Mouse (Mus musculus) heart, embryonic 14.5 days (tissue): ENCODE measurements around the gene Ston2. TPM values are rescaled to one million over a fixed set of nuclear protein-coding genes. Genes with fewer than 3 reads are reported as not detected.
"Not testable (repeated sequence)": the region's sequence is repeated elsewhere in the genome, so short reads cannot be mapped to it uniquely, and the experiment has no call there.

Source experiments
- ATAC-seq: fragments of 200-750 bp; cut with Nextera tagmentation; 2 replicates; pipeline ENCODE4 v1.8.0; 2017; ENCODE audit warnings: low read depth, moderate TSS enrichment; ENCODE audit not compliant: insufficient number of reproducible peaks, insufficient read depth, low FRiP score
- H3K27ac ChIP-seq, 2 experiments: fragments of 200-500 bp in 1 of 2; fragments of 300-500 bp in 1 of 2; sonication (generic) in 1 of 2; replicated peaks in 1 of 2; 2 replicates each; pipeline ENCODE4 v1.5.1; 2012 to 2014; ENCODE audit warnings: low read depth in 2 of 2, low read length in 2 of 2, control low read depth in 1 of 2, mild to moderate bottlenecking in 1 of 2, mixed read lengths in 1 of 2; ENCODE audit not compliant: control insufficient read depth in 1 of 2, insufficient read depth in 1 of 2
- H3K27me3 ChIP-seq: fragments of 300-500 bp; sonication (generic); 2 replicates; pipeline ENCODE4 v1.6.1; 2014; ENCODE audit warnings: mild to moderate bottlenecking, low read length, control low read depth; ENCODE audit not compliant: control insufficient read depth, insufficient read depth
- H3K36me3 ChIP-seq: fragments of 300-500 bp; sonication (generic); 2 replicates; pipeline ENCODE4 v1.6.1; 2014; ENCODE audit warnings: mild to moderate bottlenecking, control low read depth, low read length, mixed read lengths; ENCODE audit not compliant: control insufficient read depth, insufficient read depth
- H3K4me1 ChIP-seq, 2 experiments: fragments of 200-500 bp in 1 of 2; fragments of 300-500 bp in 1 of 2; sonication (generic) in 1 of 2; 2 replicates each; pipeline ENCODE4 v1.6.1; 2012 to 2014; ENCODE audit warnings: low read length in 2 of 2, control low read depth in 1 of 2, mixed read lengths in 1 of 2; ENCODE audit not compliant: control insufficient read depth in 2 of 2, insufficient read depth in 2 of 2
- H3K4me2 ChIP-seq: fragments of 300-500 bp; sonication (generic); 2 replicates; pipeline ENCODE4 v1.6.1; 2014; ENCODE audit warnings: mild to moderate bottlenecking, low read length
- H3K4me3 ChIP-seq, 2 experiments: fragments of 200-500 bp in 1 of 2; fragments of 300-500 bp in 1 of 2; sonication (generic) in 1 of 2; 2 replicates each; pipeline ENCODE4 v1.5.1; 2012 to 2014; ENCODE audit warnings: low read length in 2 of 2, mild to moderate bottlenecking in 2 of 2, control low read depth in 1 of 2, low read depth in 1 of 2, moderate library complexity in 1 of 2; ENCODE audit not compliant: control insufficient read depth in 1 of 2, insufficient read depth in 1 of 2
- H3K9ac ChIP-seq: fragments of 300-500 bp; sonication (generic); 2 replicates; pipeline ENCODE4 v1.6.1; 2014; ENCODE audit warnings: mild to moderate bottlenecking, low read length
- H3K9me3 ChIP-seq: fragments of 300-500 bp; sonication (generic); 2 replicates; pipeline ENCODE4 v1.6.1; 2016; ENCODE audit warnings: low read length, control low read depth; ENCODE audit not compliant: control insufficient read depth
- WGBS: fragments of 180-500 bp; shearing (Covaris S2); extraction: QIAGEN DNeasy Blood & Tissue Kit; methylation state at CpG from one replicate; pipeline ENCODE4 v1.1.7; 2014; 5-methylcytosine and 5-hydroxymethylcytosine counted together
- polyA plus RNA-seq: library from polyadenylated mRNA; unstranded; fragments of >200 nt; fragmentation: Nextera tagmentation; extraction: Ambion mirVana; gene quantifications from 2 replicates; pipeline ENCODE4 v1.2.1, GENCODE M21; 2014

Ston2 gene
- polyA plus RNA-seq, 1 experiment from 2014 or later = 1.5 TPM

GRCm38 (mm10) chr12:91748241-91748865 is 39.8 kb downstream of the Ston2 start:
- Histone ChIP-seq H3K36me3 (no peaks in the 10 kb centered on the region), H3K4me2 (no peak overlapping the region), H3K27me3 (no peaks in the 10 kb centered on the region), H3K4me3 (no peak overlapping the region), H3K9ac (no peak overlapping the region), H3K4me1 (peaks cover 8 to 18% of the 10 kb centered on the region in 2 experiments; a peak in 3 of 4 replicates), H3K9me3 (no peaks in the 10 kb centered on the region), H3K27ac (no peak overlapping the region)
- ATAC-seq = no peak
- 52% methylated on average over 18 of the region's 18 CpGs for WGBS

GRCm38 (mm10) chr12:91746839-91747238 is 41.3 kb downstream of the Ston2 start:
- not testable (repeated sequence) for H3K9me3 ChIP-seq, H3K9ac ChIP-seq, H3K4me2 ChIP-seq, H3K27me3 ChIP-seq, H3K36me3 ChIP-seq, ATAC-seq, H3K4me3 ChIP-seq, H3K27ac ChIP-seq
- H3K4me1 ChIP-seq = peaks cover 8 to 18% of the 10 kb centered on the region in 2 experiments; a peak in 3 of 4 replicates
- WGBS = 92% methylated on average over 5 of the region's 5 CpGs

- no peak overlapping the region for H3K4me2 ChIP-seq
- H3K27ac ChIP-seq = no peak overlapping the region
- no peak overlapping the region for H3K4me3 ChIP-seq
- ATAC-seq = peak; percentile 40; the same call in 1 of the 2 replicates
- H3K36me3 ChIP-seq = no peaks in the 10 kb centered on the region
- H3K9ac ChIP-seq = no peak overlapping the region
- no peaks in the 10 kb centered on the region for H3K9me3 ChIP-seq
- WGBS = 22% methylated on average over 11 of the region's 11 CpGs
- peaks cover 8 to 18% of the 10 kb centered on the region in 2 experiments; a peak in 3 of 4 replicates for H3K4me1 ChIP-seq
- H3K27me3 ChIP-seq = no peaks in the 10 kb centered on the region
Measured at GRCm38 (mm10) chr12:91745758-91746290, 42.4 kb downstream of the Ston2 start.

- H3K9ac ChIP-seq = no peak overlapping the region
- no peaks in the 10 kb centered on the region for H3K9me3 ChIP-seq
- no peaks in the 10 kb centered on the region; the same call in 1 of the 2 replicates for H3K27me3 ChIP-seq
- no peak overlapping the region for H3K27ac ChIP-seq
- H3K4me3 ChIP-seq = no peak overlapping the region
- no peak for ATAC-seq
- 88% methylated on average over 6 of the region's 6 CpGs for whole genome bisulfite sequencing
- H3K36me3 ChIP-seq = no peaks in the 10 kb centered on the region
- H3K4me2 ChIP-seq = no peak overlapping the region
- peaks cover 8 to 18% of the 10 kb centered on the region in 2 experiments; a peak in 3 of 4 replicates for H3K4me1 ChIP-seq
Measured at GRCm38 (mm10) chr12:91744091-91744490, 44.1 kb downstream of the Ston2 start.

GRCm38 (mm10) chr12:91742916-91743315 is 45.3 kb downstream of the Ston2 start:
- H3K4me2 ChIP-seq = no peak overlapping the region
- WGBS = 83% methylated on average over 7 of the region's 7 CpGs

GRCm38 (mm10) chr12:91738381-91738780 is 49.8 kb downstream of the Ston2 start:
- Histone ChIP-seq H3K36me3 (no peaks in the 10 kb centered on the region), H3K4me3 (no peak overlapping the region), H3K9me3 (no peaks in the 10 kb centered on the region), H3K27me3 (no peaks in the 10 kb centered on the region; the same call in 1 of the 2 replicates), H3K9ac (no peak overlapping the region), H3K4me2 (no peak overlapping the region), H3K4me1 (peaks cover 6 to 14% of the 10 kb centered on the region in 2 experiments), H3K27ac (no peak overlapping the region)
- no peak for ATAC-seq
- WGBS = 82% methylated on average over 4 of the region's 4 CpGs

More at GRCm38 (mm10) chr12:91742916-91743315, 45.3 kb downstream of the Ston2 start:
- Histone ChIP-seq H3K27ac (no peak overlapping the region), H3K4me1 (peaks cover 6 to 12% of the 10 kb centered on the region in 2 experiments; a peak in 3 of 4 replicates), H3K9me3 (no peaks in the 10 kb centered on the region), H3K9ac (no peak overlapping the region), H3K27me3 (no peaks in the 10 kb centered on the region; the same call in 1 of the 2 replicates), H3K4me3 (no peak overlapping the region), H3K36me3 (no peaks in the 10 kb centered on the region)
- no peak for ATAC-seq

GRCm38 (mm10) chr12:91736221-91736980 is 51.8 kb downstream of the Ston2 start:
- Histone ChIP-seq H3K4me2 (no peak overlapping the region), H3K4me3 (no peak overlapping the region), H3K9me3 (no peaks in the 10 kb centered on the region), H3K27me3 (no peaks in the 10 kb centered on the region; the same call in 1 of the 2 replicates), H3K9ac (no peak overlapping the region), H3K27ac (no peak overlapping the region), H3K4me1 (peaks cover 6 to 14% of the 10 kb centered on the region in 2 experiments), H3K36me3 (no peaks in the 10 kb centered on the region)
- no peak for ATAC-seq
- WGBS = 84% methylated on average over 15 of the region's 15 CpGs
